Mouse (Mus musculus) CH12.LX (cell line): Measurements from ENCODE around the gene Dhrs7b. TPM values are rescaled to one million over a fixed set of nuclear protein-coding genes. Genes with fewer than 3 reads are reported as not detected.
A peak's percentile ranks its signal among the peaks of the same experiment; 100 is the strongest.

Source experiments
- DNase-seq: peaks from one replicate; pipeline ENCODE4 v3.0.0-alpha.2; 2013; ENCODE audit errors: extremely low read depth
- H3K27ac ChIP-seq: 2 replicates; pipeline ENCODE4 v1.5.1; 2012; ENCODE audit warnings: low read depth, mild to moderate bottlenecking, control low read depth, moderate library complexity; ENCODE audit not compliant: insufficient read depth
- H3K27me3 ChIP-seq: replicated peaks from 2 replicates; pipeline ENCODE3; 2012; ENCODE audit warnings: inconsistent platforms
- H3K36me3 ChIP-seq, 2 experiments: replicated peaks in 1 of 2; 2 replicates each; pipeline versions ENCODE3 to v1.6.1; 2012; ENCODE audit warnings: inconsistent platforms in 1 of 2, low read length in 1 of 2, mild to moderate bottlenecking in 1 of 2, mixed read lengths in 1 of 2, moderate library complexity in 1 of 2; ENCODE audit not compliant: control insufficient read depth in 1 of 2, insufficient read depth in 1 of 2
- H3K4me1 ChIP-seq, 2 experiments: 2 replicates each; pipeline ENCODE4 v1.6.1; 2012; ENCODE audit warnings: inconsistent platforms in 1 of 2, moderate library complexity in 1 of 2; ENCODE audit not compliant: insufficient read depth in 2 of 2, control insufficient read depth in 1 of 2
- H3K4me2 ChIP-seq: 2 replicates; pipeline ENCODE4 v1.6.1; 2012; ENCODE audit warnings: low read depth, mild to moderate bottlenecking, control low read depth; ENCODE audit not compliant: poor library complexity, insufficient read depth, severe bottlenecking
- H3K4me3 ChIP-seq, 3 experiments: fragments of 150-350 bp in 1 of 3; sonication (generic) in 1 of 3; replicated peaks in 1 of 3; 2 replicates each; pipeline versions ENCODE3 to v1.5.1; 2011 to 2012; ENCODE audit warnings: low read depth in 2 of 3, low read length in 2 of 3, mild to moderate bottlenecking in 2 of 3, moderate library complexity in 2 of 3, control low read depth in 1 of 3, improper control_type of control experiment in 1 of 3, inconsistent platforms in 1 of 3, mixed read lengths in 1 of 3; ENCODE audit not compliant: poor library complexity in 1 of 3
- H3K79me2 ChIP-seq: replicated peaks from 2 replicates; pipeline ENCODE4 v1.6.1; 2012; ENCODE audit warnings: mild to moderate bottlenecking, moderate library complexity; ENCODE audit not compliant: control insufficient read depth, poor library complexity, insufficient read depth, severe bottlenecking; ENCODE audit errors: extremely low read depth
- H3K9ac ChIP-seq: 2 replicates; pipeline ENCODE4 v1.6.1; 2012; ENCODE audit warnings: low read depth, mild to moderate bottlenecking, control low read depth, moderate library complexity; ENCODE audit not compliant: insufficient read depth
- H3K9me3 ChIP-seq: replicated peaks from 2 replicates; pipeline ENCODE3; 2012; ENCODE audit warnings: low read length, inconsistent platforms, mixed read lengths
- BHLHE40 ChIP-seq: IDR thresholded peaks from 2 replicates; pipeline ENCODE4 v1.6.1; 2011; ENCODE audit warnings: mild to moderate bottlenecking, low read depth, low read length, improper control_type of control experiment
- CHD1 ChIP-seq: IDR thresholded peaks from 2 replicates; pipeline ENCODE4 v1.6.1; 2012; ENCODE audit warnings: low read depth, low read length, improper control_type of control experiment, inconsistent platforms
- CHD2 ChIP-seq: IDR thresholded peaks from 2 replicates; pipeline ENCODE4 v1.6.1; 2011; ENCODE audit warnings: low read length, improper control_type of control experiment
- CTCF ChIP-seq, 2 experiments: IDR thresholded peaks in 1 of 2; conservative IDR thresholded peaks in 1 of 2; 2 replicates each; pipeline ENCODE4 v1.5.1; 2011 to 2012; ENCODE audit warnings: low read depth in 2 of 2, low read length in 2 of 2, improper control_type of control experiment in 1 of 2, inconsistent platforms in 1 of 2, mild to moderate bottlenecking in 1 of 2, moderate library complexity in 1 of 2
- ETS1 ChIP-seq: conservative IDR thresholded peaks from 2 replicates; pipeline ENCODE4 v1.6.1; 2012; ENCODE audit warnings: low read depth, mild to moderate bottlenecking, inconsistent platforms, low read length, improper control_type of control experiment, moderate library complexity
- GABPA ChIP-seq: IDR thresholded peaks from 2 replicates; pipeline ENCODE4 v1.6.1; 2012; ENCODE audit warnings: low read depth, low read length, improper control_type of control experiment, inconsistent platforms; ENCODE audit not compliant: insufficient replicate concordance
- HCFC1 ChIP-seq: IDR thresholded peaks from 2 replicates; pipeline ENCODE4 v1.6.1; 2012; ENCODE audit warnings: low read depth, mild to moderate bottlenecking, inconsistent platforms, low read length, improper control_type of control experiment
- IRF4 ChIP-seq: IDR thresholded peaks from 2 replicates; pipeline ENCODE4 v1.6.1; 2014; ENCODE audit warnings: low read depth, mild to moderate bottlenecking, inconsistent platforms, low read length, improper control_type of control experiment
- JUND ChIP-seq: conservative IDR thresholded peaks from 2 replicates; pipeline ENCODE4 v1.6.1; 2011; ENCODE audit warnings: low read depth, low read length, improper control_type of control experiment
- KAT2A ChIP-seq: IDR thresholded peaks from 2 replicates; pipeline ENCODE4 v1.6.1; 2012; ENCODE audit warnings: low read length, improper control_type of control experiment, inconsistent platforms; ENCODE audit not compliant: insufficient replicate concordance
- MAFK ChIP-seq: IDR thresholded peaks from 2 replicates; pipeline ENCODE4 v1.6.1; 2011; ENCODE audit warnings: low read length, improper control_type of control experiment; ENCODE audit not compliant: insufficient replicate concordance
- MAX ChIP-seq: IDR thresholded peaks from 2 replicates; pipeline ENCODE4 v1.6.1; 2011; ENCODE audit warnings: low read length, improper control_type of control experiment
- MAZ ChIP-seq: IDR thresholded peaks from 2 replicates; pipeline ENCODE4 v1.6.1; 2012; ENCODE audit warnings: low read depth, mild to moderate bottlenecking, inconsistent platforms, low read length, improper control_type of control experiment, moderate library complexity
- MYC ChIP-seq: IDR thresholded peaks from 2 replicates; pipeline ENCODE4 v1.6.1; 2011; ENCODE audit warnings: low read depth, mild to moderate bottlenecking, improper control_type of control experiment, low read length
- NELFE ChIP-seq: IDR thresholded peaks from 2 replicates; pipeline ENCODE4 v1.6.1; 2011; ENCODE audit warnings: low read depth, low read length, improper control_type of control experiment
- SIN3A ChIP-seq: IDR thresholded peaks from 2 replicates; pipeline ENCODE4 v1.6.1; 2012; ENCODE audit warnings: low read length, improper control_type of control experiment, inconsistent platforms
- SMC3 ChIP-seq: IDR thresholded peaks from 2 replicates; pipeline ENCODE4 v1.6.1; 2011; ENCODE audit warnings: low read depth, low read length, improper control_type of control experiment
- TBP ChIP-seq: conservative IDR thresholded peaks from 2 replicates; pipeline ENCODE4 v1.6.1; 2011; ENCODE audit warnings: low read depth, low read length, improper control_type of control experiment
- TCF12 ChIP-seq: IDR thresholded peaks from 2 replicates; pipeline ENCODE4 v1.6.1; 2014; ENCODE audit warnings: low read depth, mild to moderate bottlenecking, inconsistent platforms, low read length, improper control_type of control experiment
- UBTF ChIP-seq: IDR thresholded peaks from 2 replicates; pipeline ENCODE4 v1.6.1; 2012; ENCODE audit warnings: low read depth, mild to moderate bottlenecking, inconsistent platforms, low read length, improper control_type of control experiment, moderate library complexity
- USF2 ChIP-seq: conservative IDR thresholded peaks from 2 replicates; pipeline ENCODE4 v1.6.1; 2011; ENCODE audit warnings: low read depth, low read length, improper control_type of control experiment
- ZKSCAN1 ChIP-seq: IDR thresholded peaks from 2 replicates; pipeline ENCODE4 v1.6.1; 2012; ENCODE audit warnings: low read depth, inconsistent platforms, low read length, improper control_type of control experiment, borderline replicate concordance
- ZMIZ1 ChIP-seq: IDR thresholded peaks from 2 replicates; pipeline ENCODE4 v1.6.1; 2012; ENCODE audit warnings: low read depth, mild to moderate bottlenecking, inconsistent platforms, low read length, improper control_type of control experiment
- ZNF384 ChIP-seq: IDR thresholded peaks from 2 replicates; pipeline ENCODE4 v1.6.1; 2012; ENCODE audit warnings: low read depth, low read length, improper control_type of control experiment, inconsistent platforms
- dilution Hi-C: fragments of 300-500 bp; cut with MboI; formaldehyde crosslinking; loops from 2 replicates; pipeline ENCODE4 v1.14.3; 2020; ENCODE audit warnings: low sequenced_read_pairs; ENCODE audit not compliant: extremely low pct_unique_long_range_greater_than_20kb, extremely low pct_ligation_motif_present
- in situ Hi-C: fragments of 300-500 bp; cut with MboI; formaldehyde crosslinking; loops from 3 replicates; pipeline ENCODE4 v1.14.3; 2019; ENCODE audit warnings: low sequenced_read_pairs, low pct_ligation_motif_present, low pct_unique_long_range_greater_than_20kb, mixed read lengths
- polyA plus RNA-seq: library from polyadenylated mRNA; unstranded; fragments of >175 nt; gene quantifications from 2 replicates; pipeline ENCODE4 v1.2.1, GENCODE M21; 2012; ENCODE audit warnings: low read depth; ENCODE audit not compliant: insufficient read length
- total RNA-seq, 2 experiments: library from RNA; depleted of rRNA; stranded (reverse); fragments of 300-350 nt in 1 of 2; fragments of >200 nt in 1 of 2; gene quantifications; 2 replicates each; pipeline ENCODE4 v1.2.3; 2012 to 2014

Gene Dhrs7b
- total and polyA plus RNA-seq, 3 experiments = 43.3 to 63.5 (median 59.2) TPM

- no peak overlapping the region for H3K4me3 ChIP-seq
- H3K9ac ChIP-seq = no peak overlapping the region
- in situ Hi-C loops = no loop called here
- dilution Hi-C loops = no loop called here
- peaks cover 43% of the 10 kb centered on the region for H3K79me2 ChIP-seq
- no peak overlapping the region for H3K27ac ChIP-seq
- H3K4me1 ChIP-seq = peaks cover 0 to 13% of the 10 kb centered on the region in 2 experiments; a peak in 1 of 4 replicates
- H3K27me3 ChIP-seq = no peaks in the 10 kb centered on the region
- TF ChIP-seq ZMIZ1 = 0 out of 2 replicates have a peak, but pooled peaks have one; percentile 17
- no peak for TF ChIP-seq MAX
- no peaks in the 10 kb centered on the region for H3K9me3 ChIP-seq
- H3K36me3 ChIP-seq = peaks cover 60 to 94% of the 10 kb centered on the region in 2 experiments
- no peak for DNase-seq
- H3K4me2 ChIP-seq = no peak overlapping the region
Observed at GRCm38 (mm10) chr11:60861993-60862392, 31.6 kb downstream of the Dhrs7b start.

- dilution Hi-C loops (no loop called here), in situ Hi-C loops (no loop called here)
- H3K36me3 ChIP-seq = peaks cover 59 to 95% of the 10 kb centered on the region in 2 experiments
Observed at GRCm38 (mm10) chr11:60863196-60863595, 32.8 kb downstream of the Dhrs7b start.

GRCm38 (mm10) chr11:60864166-60864565 lies 33.7 kb downstream of the Dhrs7b start:
- TF ChIP-seq MAX (no peak), MAFK (no peak), USF2 (no peak), MYC (no peak), HCFC1 (no peak), ZMIZ1 (no peak), TBP (no peak), JUND (no peak), CHD2 (no peak), IRF4 (no peak), TCF12 (no peak), CTCF (conservative IDR thresholded peaks at IDR 0.05 in 1 of 2, IDR thresholded peaks at IDR 0.05 in 1 of 2; ENCODE audit: low read depth in 2 of 2, low read length in 2 of 2) (no peak), KAT2A (no peak), CHD1 (no peak), ETS1 (no peak)
- TF ChIP-seq, all 38 proteins: peak for 0
- no peak for DNase-seq
- H3K27ac ChIP-seq = no peak overlapping the region
- H3K36me3 ChIP-seq = peaks cover 57 to 92% of the 10 kb centered on the region in 2 experiments
- no peaks in the 10 kb centered on the region for H3K27me3 ChIP-seq
- H3K4me3 ChIP-seq = no peak overlapping the region
- H3K4me1 ChIP-seq = peaks cover 0 to 24% of the 10 kb centered on the region in 2 experiments; a peak in 1 of 4 replicates
- in situ Hi-C loops (no loop called here), dilution Hi-C loops (no loop called here)
- no peak overlapping the region for H3K9ac ChIP-seq
- H3K79me2 ChIP-seq = peaks cover 65% of the 10 kb centered on the region
- H3K4me2 ChIP-seq = no peak overlapping the region
- no peaks in the 10 kb centered on the region for H3K9me3 ChIP-seq

More at GRCm38 (mm10) chr11:60863196-60863595, 32.8 kb downstream of the Dhrs7b start:
- TF ChIP-seq SMC3 (no peak), KAT2A (no peak), NELFE (no peak), BHLHE40 (no peak), ZKSCAN1 (no peak), MAX (no peak), UBTF (no peak), MAZ (no peak), SIN3A (no peak), ZNF384 (no peak), GABPA (no peak), USF2 (no peak)
- Histone ChIP-seq H3K27me3 (no peaks in the 10 kb centered on the region), H3K4me3 (no peak overlapping the region), H3K4me1 (peaks cover 0 to 19% of the 10 kb centered on the region in 2 experiments; a peak in 1 of 4 replicates), H3K79me2 (peaks cover 55% of the 10 kb centered on the region), H3K9ac (no peak overlapping the region), H3K27ac (no peak overlapping the region), H3K4me2 (no peak overlapping the region), H3K9me3 (no peaks in the 10 kb centered on the region)
- DNase-seq = no peak
